8 mouse cellular contexts compared by ENCODE assay signal in the genomic region with DNA sequence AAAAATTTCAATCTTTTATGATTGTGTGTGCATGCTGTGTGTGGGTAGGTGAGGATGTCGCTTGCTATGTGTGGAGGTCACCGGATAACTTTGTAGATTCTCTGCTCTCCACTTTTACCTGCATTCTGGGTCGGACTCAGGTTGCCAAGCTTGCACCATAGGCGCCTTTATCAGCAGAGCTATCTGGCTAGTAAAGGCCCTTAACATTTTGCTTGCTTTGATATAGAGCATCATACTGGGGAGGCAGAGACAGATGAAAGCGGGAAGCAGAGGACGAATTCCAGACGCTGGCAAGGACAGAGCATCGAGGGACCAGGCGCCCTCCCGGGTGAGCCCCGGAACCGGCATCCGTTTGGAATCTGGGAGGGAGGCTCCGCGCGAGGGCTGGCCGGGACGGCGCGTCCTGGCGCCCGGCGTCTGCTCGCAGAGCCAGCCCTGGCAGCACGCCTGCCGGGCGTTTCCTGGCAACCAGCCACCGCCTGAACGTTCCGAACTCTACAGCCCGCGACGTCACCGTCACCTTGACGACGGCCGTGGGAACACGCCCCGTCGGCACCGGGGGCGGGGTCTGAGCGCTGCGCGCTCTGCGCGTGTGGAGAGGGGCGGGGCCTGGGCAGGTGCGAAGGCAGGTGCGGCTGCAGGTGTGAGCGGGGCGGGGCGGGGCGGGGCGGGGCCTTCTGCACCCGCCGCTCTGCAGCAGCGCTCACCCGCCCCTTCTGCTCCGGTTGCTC. TPM values are rescaled to one million over a fixed set of nuclear protein-coding genes. Genes with fewer than 3 reads are reported as not detected.
DNase-seq lines count a peak whose midpoint lies in the region; ATAC-seq and TF ChIP-seq lines count a peak whose summit lies in the region.

No protein-coding gene starts in this region.

- intact Hi-C loops in heart, postnatal 36 days (cut with DNase I) = loop anchor here (1.0 to 5.0 kb wide), 2 partner anchors 28 to 99 kb away; no protein-coding TSS in a partner anchor

- no peaks in the 10 kb centered on the region for H3K9me3 ChIP-seq in MEL (replicated peaks; ENCODE audit: insufficient read depth, low read length)
- no peaks in the 10 kb centered on the region for H3K9me3 ChIP-seq in forebrain, embryonic 16.5 days (ENCODE audit: control insufficient read depth, low read length)
- H3K9me3 ChIP-seq in neural tube, embryonic 15.5 days (replicated peaks) = no peaks in the 10 kb centered on the region

- TF ChIP-seq POLR2A in MEL (IDR thresholded peaks at IDR 0.05; ENCODE audit: control insufficient read depth in 1 of 2, insufficient read depth in 1 of 2, low read depth in 1 of 2, low read length in 2 of 2, poor library complexity in 1 of 2) = no peak

- no peak overlapping the region for H3K27ac ChIP-seq in MEL (ENCODE audit: control insufficient read depth, low read depth, low read length)
- H3K27ac ChIP-seq in forebrain, embryonic 16.5 days (ENCODE audit: low read length) = peak overlapping the region; percentile 92
- H3K27ac ChIP-seq in neural tube, embryonic 15.5 days (replicated peaks) = peak overlapping the region; percentile 86

- peaks cover 0 to 1% of the 10 kb centered on the region in 2 experiments; a peak in 1 of 4 replicates for H3K27me3 ChIP-seq in MEL (ENCODE audit: control insufficient read depth in 1 of 2, insufficient read depth in 2 of 2, low read length in 2 of 2)
- H3K27me3 ChIP-seq in forebrain, embryonic 16.5 days (replicated peaks; ENCODE audit: control insufficient read depth, insufficient read depth, low read length) = no peaks in the 10 kb centered on the region
- peaks cover 6% of the 10 kb centered on the region for H3K27me3 ChIP-seq in neural tube, embryonic 15.5 days (replicated peaks)

- no peak for TF ChIP-seq EP300 in MEL (IDR thresholded peaks at IDR 0.05; ENCODE audit: low read depth in 1 of 2, low read length in 2 of 2)

- H3K4me3 ChIP-seq in MEL (ENCODE audit: control insufficient read depth in 1 of 2, insufficient read depth in 1 of 2, low read depth in 2 of 2, low read length in 2 of 2) = peak overlapping the region in 1 of 2 experiments; percentile 24; a peak in 1 of 4 replicates
- peak overlapping the region; percentile 55 for H3K4me3 ChIP-seq in forebrain, embryonic 16.5 days (replicated peaks; ENCODE audit: low read length)
- H3K4me3 ChIP-seq in neural tube, embryonic 15.5 days (replicated peaks) = peak overlapping the region; percentile 40

- peak overlapping the region; percentile 79 for H3K4me2 ChIP-seq in forebrain, embryonic 16.5 days (ENCODE audit: low read length)
- peak overlapping the region; percentile 77 for H3K4me2 ChIP-seq in neural tube, embryonic 15.5 days

- WGBS in forebrain, embryonic 16.5 days = under 1% methylated on average over 57 of the region's 60 CpGs
- WGBS in neural tube, embryonic 15.5 days = under 1% methylated on average over 55 of the region's 60 CpGs

- no peak for TF ChIP-seq CTCF in MEL (IDR thresholded peaks at IDR 0.05 in 2 of 3, conservative IDR thresholded peaks at IDR 0.05 in 1 of 3; ENCODE audit: control insufficient read depth in 1 of 3, insufficient read depth in 1 of 3, low read depth in 2 of 3, low read length in 3 of 3, poor library complexity in 1 of 3, severe bottlenecking in 1 of 3)

- peak; percentile 94 for ATAC-seq in forebrain, embryonic 16.5 days
- peak; percentile 95 for ATAC-seq in neural tube, embryonic 15.5 days (ENCODE audit: low FRiP score)

- TF ChIP-seq RAD21 in MEL (IDR thresholded peaks at IDR 0.05; ENCODE audit: low read depth, low read length) = no peak

- H3K9ac ChIP-seq in MEL (ENCODE audit: control insufficient read depth, low read depth, low read length, poor library complexity, severe bottlenecking) = no peak overlapping the region
- H3K9ac ChIP-seq in forebrain, embryonic 16.5 days (replicated peaks; ENCODE audit: low read depth, low read length) = peak overlapping the region; percentile 52
- H3K9ac ChIP-seq in neural tube, embryonic 15.5 days (replicated peaks) = peak overlapping the region; percentile 36

- H3K4me1 ChIP-seq in MEL (ENCODE audit: control insufficient read depth in 1 of 2, insufficient read depth in 2 of 2, low read length in 2 of 2) = peaks cover 0 to 3% of the 10 kb centered on the region in 2 experiments; a peak in 2 of 4 replicates
- peaks cover 13% of the 10 kb centered on the region for H3K4me1 ChIP-seq in forebrain, embryonic 16.5 days (replicated peaks; ENCODE audit: control insufficient read depth, insufficient read depth, low read length)
- H3K4me1 ChIP-seq in neural tube, embryonic 15.5 days = peaks cover 10% of the 10 kb centered on the region

- H3K79me2 ChIP-seq in MEL (ENCODE audit: control insufficient read depth, insufficient read depth, low read length, poor library complexity) = no peaks in the 10 kb centered on the region

- peaks cover 0 to 6% of the 10 kb centered on the region in 2 experiments; a peak in 2 of 4 replicates for H3K36me3 ChIP-seq in MEL (ENCODE audit: control insufficient read depth in 1 of 2, insufficient read depth in 2 of 2, low read length in 2 of 2)
- no peaks in the 10 kb centered on the region for H3K36me3 ChIP-seq in forebrain, embryonic 16.5 days (ENCODE audit: control insufficient read depth, insufficient read depth)
- H3K36me3 ChIP-seq in neural tube, embryonic 15.5 days = no peaks in the 10 kb centered on the region

- DNase-seq in MEL (ENCODE audit: low read depth, low spot score) = peak; percentile 89
- peak; percentile 95 to 99 for DNase-seq in cerebellum, adult 18-20 months
- peak; percentile 99 to 100 for DNase-seq in heart, postnatal 36 days
- peak; percentile 97 to 99 for DNase-seq in layer of hippocampus, adult 18-20 months (ENCODE audit: low spot score in 2 of 2)
- peak; percentile 98 to 99 for DNase-seq in lung, adult 18-20 months
- DNase-seq in testis, postnatal 10 days (ENCODE audit: low spot score) = peak; percentile 99

TF ChIP-seq in MEL, 35 proteins besides CTCF, POLR2A, EP300 and RAD21:
- TF ChIP-seq SMC3 (IDR thresholded peaks at IDR 0.05; ENCODE audit: low read depth, low read length) (no peak), ETS1 (IDR thresholded peaks at IDR 0.05; ENCODE audit: low read depth, low read length) (0 out of 2 replicates have a peak, but pooled peaks have one; percentile 16), ELF1 (IDR thresholded peaks at IDR 0.05; ENCODE audit: low read depth, low read length) (peak; percentile 63), TCF12 (IDR thresholded peaks at IDR 0.05; ENCODE audit: low read depth, low read length) (0 out of 2 replicates have a peak, but pooled peaks have one; percentile 23), NRF1 (IDR thresholded peaks at IDR 0.05; ENCODE audit: insufficient read depth, low read depth, low read length, poor library complexity, severe bottlenecking) (peak; percentile 53)
TF ChIP-seq in MEL: peak in this region for 4.

RNA-seq across cellular contexts. Expression of a gene that starts 12.5 kb away (rescaled TPM):
- total RNA-seq in MEL (2012; rRNA removed) = not detected in 2 replicates
- not detected for polyA plus RNA-seq in MEL (2012; ENCODE audit: insufficient read depth in 1 of 2, insufficient read length in 2 of 2, low read depth in 1 of 2, low replicate concordance in 2 of 2, missing spikeins in 1 of 2)
- not detected in 2 replicates for polyA plus RNA-seq in forebrain, embryonic 16.5 days (2015; fragmentation: Nextera tagmentation; extraction: Ambion mirVana)
- 100 to 1,000 TPM; 122 to 127 TPM for total RNA-seq in heart, postnatal 36 days (2021)
- under 1 TPM; 0.07 to 0.08 TPM for total RNA-seq in layer of hippocampus, adult 18-20 months (2021)
- 0.09 and 0.14 TPM in 2 replicates for polyA plus RNA-seq in neural tube, embryonic 15.5 days (2015; fragmentation: Nextera tagmentation; extraction: Ambion mirVana)

RNA-seq across cellular contexts. Expression of a gene that starts 26.5 kb away (rescaled TPM):
- 3.7 and 4.1 TPM in 2 replicates for total RNA-seq in MEL (2012; rRNA removed)
- polyA plus RNA-seq in MEL (2012; ENCODE audit: insufficient read depth in 1 of 2, insufficient read length in 2 of 2, low read depth in 1 of 2, low replicate concordance in 2 of 2, missing spikeins in 1 of 2) = 1 to 10 TPM in 1 of 2 experiments, not detected in 1; 8.1 TPM
- 2.0 and 2.5 TPM in 2 replicates for polyA plus RNA-seq in forebrain, embryonic 16.5 days (2015; fragmentation: Nextera tagmentation; extraction: Ambion mirVana)
- total RNA-seq in heart, postnatal 36 days (2021) = 10 to 100 TPM; 11.1 to 29.3 TPM
- total RNA-seq in layer of hippocampus, adult 18-20 months (2021) = 10 to 100 TPM; 13.1 to 15.7 TPM
- 1.4 and 3.4 TPM in 2 replicates for polyA plus RNA-seq in neural tube, embryonic 15.5 days (2015; fragmentation: Nextera tagmentation; extraction: Ambion mirVana)

RNA-seq across cellular contexts. Expression of a gene that starts 58.7 kb away (rescaled TPM):
- total RNA-seq in MEL (2012; rRNA removed) = not detected in 2 replicates
- not detected for polyA plus RNA-seq in MEL (2012; ENCODE audit: insufficient read depth in 1 of 2, insufficient read length in 2 of 2, low read depth in 1 of 2, low replicate concordance in 2 of 2, missing spikeins in 1 of 2)
- 6.4 and 7.0 TPM in 2 replicates for polyA plus RNA-seq in forebrain, embryonic 16.5 days (2015; fragmentation: Nextera tagmentation; extraction: Ambion mirVana)
- total RNA-seq in heart, postnatal 36 days (2021) = 1 to 10 TPM; 3.1 to 5.4 TPM
- total RNA-seq in layer of hippocampus, adult 18-20 months (2021) = 10 to 100 TPM; 26.5 to 31.6 TPM
- polyA plus RNA-seq in neural tube, embryonic 15.5 days (2015; fragmentation: Nextera tagmentation; extraction: Ambion mirVana) = 10.5 and 11.3 TPM in 2 replicates

Comparison
In these comparisons a context has a peak if more than half of its experiments do, and no peak if none do; other contexts are left out.
1. RNA of a gene that starts 12.5 kb away (total RNA-seq): 122 to 127 TPM in heart, postnatal 36 days; 0.07 to 0.08 TPM in layer of hippocampus, adult 18-20 months and not detected in MEL; every median in the first group is over 100 times any median in the second.
2. RNA of a gene that starts 58.7 kb away (total RNA-seq): 26.5 to 31.6 TPM in layer of hippocampus, adult 18-20 months; 3.1 to 5.4 TPM in heart, postnatal 36 days and not detected in MEL; every median in the first group is over 4 times any median in the second.
3. Peak in every context shown above with its lines, with median percentiles within 50 percentile points of each other: DNase-seq.